Mouse (Mus musculus) limb, embryonic 10.5 days (tissue): Measurements from ENCODE around the gene Ptov1. TPM values are rescaled to one million over a fixed set of nuclear protein-coding genes. Genes with fewer than 3 reads are reported as not detected.
A peak's percentile ranks its signal among the peaks of the same experiment; 100 is the strongest.

Experiments used
- microRNA counts: library from miRNA; unstranded; fragments of <30 nt; microRNA quantifications from one replicate; lab custom pipeline; 2017
- microRNA-seq: library from miRNA; unstranded; fragments of <30 nt; microRNA quantifications from one replicate; pipeline ENCODE4, GENCODE M21; 2017
- polyA plus RNA-seq: library from polyadenylated mRNA; unstranded; fragments of >200 nt; fragmentation: Nextera tagmentation; extraction: Ambion mirVana; gene quantifications from 2 replicates; pipeline ENCODE4 v1.2.1, GENCODE M21; 2016

Ptov1 gene
- polyA plus RNA-seq, 1 experiment from 2014 or later: 504 TPM

MicroRNAs encoded within 50 kb of the gene (microRNA counts, 519-probe panel; counts per million panel counts)
- microRNA mmu-miR-707 (lab: Ali Mortazavi, UCI): 684 counts per million, percentile 72 among the panel's probes with 10 or more counts

Small RNA genes within 50 kb of the gene (microRNA-seq; reads per million reads assigned to microRNA genes)
- not detected for gene Mir707

Other genes starting within 250 kb of the Ptov1 start
- gene Myh14, start 198.9 kb downstream of the Ptov1 start, polyA plus RNA-seq: 0.63 and 1.8 TPM in 2 replicates
- not detected in 2 replicates for gene Izumo2, start 161.0 kb downstream of the Ptov1 start, polyA plus RNA-seq
- gene Vrk3, start 121.4 kb downstream of the Ptov1 start, polyA plus RNA-seq: 37.7 and 38.1 TPM in 2 replicates
- gene Zfp473, start 118.7 kb downstream of the Ptov1 start, polyA plus RNA-seq: 2.6 and 3.1 TPM in 2 replicates
- 174 and 181 TPM in 2 replicates for gene Nup62, start 53.7 kb downstream of the Ptov1 start, polyA plus RNA-seq
- gene Il4i1, start 53.4 kb downstream of the Ptov1 start, polyA plus RNA-seq: 0.89 and 0.94 TPM in 2 replicates
- gene Atf5, start 53.1 kb downstream of the Ptov1 start, polyA plus RNA-seq: 3.1 and 3.4 TPM in 2 replicates
- gene Akt1s1, start 20.8 kb downstream of the Ptov1 start, polyA plus RNA-seq: 96.4 and 99.6 TPM in 2 replicates
- gene Tbc1d17, start 20.7 kb downstream of the Ptov1 start, polyA plus RNA-seq: 71.4 and 75.2 TPM in 2 replicates
- 37.5 and 43.1 TPM in 2 replicates for gene Pnkp, start 12.6 kb downstream of the Ptov1 start, polyA plus RNA-seq
- 140 and 145 TPM in 2 replicates for gene Med25, start 22.9 kb upstream of the Ptov1 start, polyA plus RNA-seq
- 14.8 and 20.0 TPM in 2 replicates for gene Fuz, start 26.3 kb upstream of the Ptov1 start, polyA plus RNA-seq
- 78.7 and 85.3 TPM in 2 replicates for gene Ap2a1, start 59.7 kb upstream of the Ptov1 start, polyA plus RNA-seq
- 0.14 and 0.18 TPM in 2 replicates for gene Tsks, start 73.4 kb upstream of the Ptov1 start, polyA plus RNA-seq
- gene Cpt1c, start 105.1 kb upstream of the Ptov1 start, polyA plus RNA-seq: 11.4 and 18.8 TPM in 2 replicates
- gene Prmt1, start 116.8 kb upstream of the Ptov1 start, polyA plus RNA-seq: 979 and 1,027 TPM in 2 replicates
- 74.7 and 75.0 TPM in 2 replicates for gene Irf3, start 127.9 kb upstream of the Ptov1 start, polyA plus RNA-seq
- 89.7 and 92.2 TPM in 2 replicates for gene Bcl2l12, start 128.9 kb upstream of the Ptov1 start, polyA plus RNA-seq
- gene Scaf1, start 146.6 kb upstream of the Ptov1 start, polyA plus RNA-seq: 47.8 and 50.6 TPM in 2 replicates
- gene Rras, start 148.2 kb upstream of the Ptov1 start, polyA plus RNA-seq: 15.6 and 18.3 TPM in 2 replicates
- 16.3 and 18.1 TPM in 2 replicates for gene Prr12, start 183.1 kb upstream of the Ptov1 start, polyA plus RNA-seq
- 80.4 and 81.2 TPM in 2 replicates for gene Nosip, start 192.6 kb upstream of the Ptov1 start, polyA plus RNA-seq
- gene Prrg2, start 192.9 kb upstream of the Ptov1 start, polyA plus RNA-seq: 16.8 and 24.8 TPM in 2 replicates
- 175 and 210 TPM in 2 replicates for gene Rcn3, start 222.4 kb upstream of the Ptov1 start, polyA plus RNA-seq
- 5.2 and 7.8 TPM in 2 replicates for gene Fcgrt, start 234.1 kb upstream of the Ptov1 start, polyA plus RNA-seq